Mouse (Mus musculus): ENCODE results near the gene Olfr64.

- TF ChIP-seq CTCF (IDR thresholded peaks at IDR 0.05; ENCODE audit: low read depth, low read length), result no peak
- no peak for TF ChIP-seq POLR2A (IDR thresholded peaks at IDR 0.05; ENCODE audit: insufficient read depth, low read length)
- TF ChIP-seq EP300 (IDR thresholded peaks at IDR 0.05; ENCODE audit: insufficient read depth, low read depth, low read length), result no peak
Measured at GRCm38 (mm10) chr7:103870667-103871066, 23.6 kb downstream of the Olfr64 start.
